Mouse (Mus musculus) gastrocnemius, adult 2 months (tissue): ENCODE results near the gene Pld3. TPM values are rescaled to one million over a fixed set of nuclear protein-coding genes. Genes with fewer than 3 reads are reported as not detected.

Experiments
- DNase-seq: peaks from one replicate; pipeline ENCODE4 v3.0.0; 2022
- H3K27ac ChIP-seq: fragments of 200-600 bp; 2 replicates; pipeline ENCODE4 v1.8.1; 2022; ENCODE audit warnings: mild to moderate bottlenecking
- H3K4me3 ChIP-seq: fragments of 200-600 bp; 2 replicates; pipeline ENCODE4 v1.8.1; 2022; ENCODE audit warnings: mild to moderate bottlenecking, moderate library complexity
- CTCF ChIP-seq: fragments of 200-600 bp; IDR thresholded peaks from 2 replicates; pipeline ENCODE4 v1.8.1; 2022; ENCODE audit warnings: antibody characterized with exemption, mild to moderate bottlenecking, moderate library complexity
- intact Hi-C: fragments of 180-260 bp; cut with DNase I; formaldehyde crosslinking; loops from one replicate; pipeline ENCODE4 v1.15.1; 2025
- long read RNA-seq, 2 experiments: library from polyadenylated mRNA; stranded (forward); transcript quantifications; one replicate each; pipeline ENCODE4 v2.0.0; 2021
- total RNA-seq, 2 experiments: library from RNA; stranded (reverse); gene quantifications; 2 replicates each; pipeline ENCODE4 v1.2.3; 2021

Pld3 gene
- 10 to 100 TPM; 14.5 to 17.2 TPM for total RNA-seq
- long read RNA-seq, experiment 1, transcript Pld3-201 (14 exons, 2,282 nt), result major isoform, 14 of 22 reads
- long read RNA-seq, experiment 1, partial matches to known transcripts, result 4 of 22 reads
- long read RNA-seq, experiment 1, other reads (novel, unspliced or antisense), result 3 of 22 reads
- long read RNA-seq, experiment 2, transcript Pld3-201 (14 exons, 2,282 nt), result major isoform, 11 of 24 reads
- long read RNA-seq, experiment 2, partial matches to known transcripts, result 10 of 24 reads
- long read RNA-seq, experiment 2, other reads (novel, unspliced or antisense), result 3 of 24 reads

DNA sequence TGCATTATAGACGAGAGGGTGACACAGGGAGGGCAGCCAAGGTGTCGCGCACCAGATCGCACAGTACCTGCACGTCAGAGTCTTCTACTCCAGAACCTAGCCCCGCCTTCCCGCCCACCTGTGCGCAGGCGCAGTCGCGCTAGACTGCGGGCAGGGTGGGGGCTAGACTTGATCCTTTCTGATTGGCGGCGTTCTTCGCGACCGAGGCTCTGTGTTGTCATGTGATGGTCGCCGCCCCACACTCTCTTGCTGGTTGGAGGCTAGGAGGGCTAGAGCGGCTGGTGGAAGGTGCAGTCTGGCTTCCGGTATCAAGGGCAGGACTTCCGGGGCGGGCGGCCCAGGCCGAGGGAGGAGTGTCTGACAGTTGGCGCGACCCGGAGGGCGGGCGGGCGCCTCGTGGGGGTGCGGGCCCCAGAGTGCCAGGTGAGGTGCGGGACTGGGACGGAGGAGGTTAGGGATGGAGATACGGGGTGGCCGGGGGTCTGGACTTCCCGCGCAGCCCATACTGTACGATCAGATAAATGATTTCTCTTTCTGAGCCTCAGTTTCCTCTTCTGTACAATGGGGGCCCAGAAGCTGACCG is at the start of gene Pld3, which contains the start of gene 2310022A10Rik:
Gene Pld3, minus strand, starts transcription at position 288 of the 583 bp plus-strand sequence.
Gene 2310022A10Rik, plus strand, starts transcription at position 303 of the 583 bp plus-strand sequence.
- no peak for TF ChIP-seq CTCF

DNA sequence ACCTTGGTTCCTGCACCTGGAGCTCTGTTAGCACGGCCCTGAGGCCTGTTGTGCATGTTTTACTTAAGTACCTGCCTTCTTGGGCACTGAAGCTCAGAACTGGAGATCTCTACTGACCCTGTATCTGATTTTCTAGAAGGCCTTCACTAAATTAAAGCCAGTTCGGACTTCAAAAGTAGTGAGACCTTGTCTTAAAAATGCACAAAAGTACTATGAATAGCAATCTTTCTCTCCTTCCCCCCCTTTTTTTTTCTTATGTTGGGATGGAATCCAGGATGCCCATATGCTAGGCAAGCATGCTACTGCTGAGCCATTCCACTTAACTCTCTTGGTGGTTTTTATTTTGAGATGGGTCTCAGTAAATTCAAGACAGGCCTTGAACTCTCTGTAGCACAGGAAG is 49.1 kb upstream of the Pld3 start:
- no peak for TF ChIP-seq CTCF
- no peak overlapping the region for H3K4me3 ChIP-seq
- intact Hi-C loops, result loop anchor here (5.0 kb wide), 1 partner anchor 40 kb away; no protein-coding TSS in a partner anchor
- no peak for DNase-seq
- H3K27ac ChIP-seq, result peak overlapping the region; percentile 100

More for the DNA sequence above, at the start of gene Pld3, which contains the start of gene 2310022A10Rik:
- H3K27ac ChIP-seq, result peak within 1 kb of the TSS; percentile 87
- H3K4me3 ChIP-seq, result peak within 1 kb of the TSS; percentile 90
- DNase-seq, result peak; percentile 98
- intact Hi-C loops, result no loop called here

DNA sequence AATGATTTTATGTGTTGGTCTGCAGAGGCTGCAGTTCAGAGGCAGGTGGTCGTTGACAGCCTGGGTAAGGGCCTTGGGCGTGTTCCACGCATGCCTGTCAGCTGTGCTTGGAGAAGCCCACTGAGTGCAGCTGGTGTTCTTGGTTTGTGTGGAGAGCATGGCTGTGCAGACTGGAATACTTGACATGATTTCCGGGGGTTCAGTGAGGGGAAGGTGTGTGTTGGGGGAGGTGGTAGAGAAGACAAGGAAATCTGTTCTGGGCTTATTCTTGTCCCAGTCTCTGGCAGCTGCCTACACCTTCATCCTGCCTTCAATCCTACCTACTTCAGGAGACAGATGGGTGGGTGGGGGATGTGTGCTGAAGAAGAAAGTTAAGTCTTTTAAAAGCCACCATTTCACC is 48.6 kb upstream of the Pld3 start:
- no peak for TF ChIP-seq CTCF
- DNase-seq, result no peak
- intact Hi-C loops, result loop anchor here (5.0 kb wide), 1 partner anchor 39 kb away; no protein-coding TSS in a partner anchor
- Histone ChIP-seq H3K4me3 (no peak overlapping the region), H3K27ac (peak overlapping the region; percentile 100)

DNA sequence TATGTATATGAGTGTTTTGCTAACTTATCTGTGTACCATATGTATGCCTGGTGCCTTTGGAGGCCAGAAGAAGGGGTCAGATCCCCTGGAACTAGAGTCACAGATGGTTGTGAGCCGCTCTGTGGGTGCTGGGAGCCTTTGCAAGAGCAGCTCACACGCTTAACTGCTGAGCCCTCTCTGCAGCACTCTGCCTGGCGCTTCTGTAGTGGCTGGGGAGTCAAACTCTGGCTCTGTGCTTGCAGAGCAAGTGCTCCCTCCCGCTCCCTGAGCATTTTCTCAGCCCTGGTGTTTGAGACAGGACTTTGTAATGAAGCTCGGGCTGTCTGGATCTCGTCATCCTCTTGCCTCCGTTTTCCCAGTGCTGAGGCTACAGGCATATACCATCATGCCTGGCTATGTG is 45.0 kb upstream of the Pld3 start:
- peak overlapping the region; percentile 100 for H3K27ac ChIP-seq

DNA sequence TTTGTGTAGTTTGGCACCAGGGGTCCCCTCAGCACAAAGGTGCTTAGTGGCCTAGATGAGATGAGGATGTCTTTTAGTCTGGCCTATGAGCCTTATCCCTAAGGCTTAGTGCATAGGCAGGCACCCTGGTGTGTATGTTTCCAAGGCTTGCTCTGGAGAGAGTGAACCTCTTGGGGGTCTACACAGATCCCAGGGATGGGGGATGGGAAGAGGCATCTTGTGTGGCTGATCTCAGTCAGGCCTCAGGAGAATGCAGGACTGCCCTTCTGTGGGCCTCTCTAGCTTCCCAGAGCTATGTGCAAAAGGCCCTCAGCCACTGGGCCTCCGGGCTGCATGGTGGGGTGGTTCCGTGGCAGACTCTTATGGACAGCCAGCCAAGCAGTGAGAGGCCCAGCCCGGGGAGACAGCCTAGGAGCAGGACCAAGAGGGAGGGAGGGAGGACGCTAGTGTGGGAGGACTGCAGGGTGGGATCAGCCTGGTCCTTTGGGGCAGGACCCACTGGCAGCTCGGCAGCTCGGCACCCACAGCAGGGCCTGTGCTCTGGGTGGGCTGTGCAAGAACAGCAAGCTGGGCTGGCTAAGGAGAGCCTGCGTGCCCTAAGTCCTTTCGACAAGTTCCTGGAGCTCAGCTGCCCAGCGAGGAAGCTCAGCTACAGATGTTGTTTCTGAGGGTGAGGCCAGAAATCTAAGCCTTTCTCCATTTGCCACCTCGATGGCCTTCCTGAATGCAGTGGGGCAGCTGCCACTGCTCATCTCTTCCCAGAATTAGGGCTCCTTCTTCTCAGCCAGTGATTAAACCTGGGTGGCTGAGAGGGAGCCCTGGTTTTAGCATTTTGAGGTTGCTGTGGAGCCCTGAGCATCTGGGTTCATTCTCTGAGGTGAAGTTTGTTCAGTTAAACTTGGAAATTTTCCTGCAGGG is 43.8 kb upstream of the Pld3 start:
- intact Hi-C loops, result no loop called here
- peak overlapping the region; percentile 100 for H3K27ac ChIP-seq
- TF ChIP-seq CTCF, result no peak
- DNase-seq, result peak; percentile 74
- H3K4me3 ChIP-seq, result peak overlapping the region; percentile 53

More for the DNA sequence above, 45.0 kb upstream of the Pld3 start:
- peak overlapping the region; percentile 53 for H3K4me3 ChIP-seq
- no peak for DNase-seq
- no peak for TF ChIP-seq CTCF
- intact Hi-C loops, result no loop called here

DNA sequence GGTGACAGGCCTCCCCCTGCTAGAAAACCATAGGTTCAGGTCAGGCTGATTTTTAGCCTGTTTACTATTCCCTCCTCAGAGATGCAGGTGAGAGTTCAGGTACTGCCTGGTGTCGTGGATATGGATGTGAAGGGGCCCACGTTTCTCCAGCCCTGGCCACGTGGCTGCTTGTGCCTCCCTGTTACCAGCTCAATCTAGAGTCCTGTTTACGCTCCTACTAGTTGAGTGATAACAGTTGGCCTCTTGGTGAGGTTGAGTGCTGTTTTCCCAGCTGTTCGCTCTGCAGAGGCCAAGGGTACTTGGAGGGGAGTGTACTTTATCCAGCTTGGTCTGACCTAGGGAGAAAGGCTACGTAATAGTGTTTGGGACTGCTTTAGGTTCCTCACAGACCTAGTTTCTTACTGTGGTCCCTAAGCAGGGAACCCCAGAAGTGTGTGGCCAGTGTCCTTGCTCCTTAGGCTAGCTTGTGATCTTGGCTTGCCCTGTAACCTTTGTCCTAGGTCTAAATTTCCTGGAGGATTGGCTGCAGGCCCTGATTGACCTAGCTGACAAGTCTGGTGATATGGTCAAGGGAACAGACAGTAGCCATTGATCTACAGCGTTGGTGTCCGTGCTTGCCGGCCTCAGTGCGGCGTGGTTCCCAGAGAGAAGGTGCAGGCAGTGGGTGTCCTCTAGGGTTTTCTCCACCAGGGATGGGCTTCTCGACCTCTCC is 40.1 kb upstream of the Pld3 start:
- intact Hi-C loops, result loop anchor here (1.0 kb wide), 1 partner anchor 11 kb away; no protein-coding TSS in a partner anchor
- peak overlapping the region; percentile 100 for H3K27ac ChIP-seq
- no peak for TF ChIP-seq CTCF
- H3K4me3 ChIP-seq, result peak overlapping the region; percentile 79
- DNase-seq, result peak; percentile 28

DNA sequence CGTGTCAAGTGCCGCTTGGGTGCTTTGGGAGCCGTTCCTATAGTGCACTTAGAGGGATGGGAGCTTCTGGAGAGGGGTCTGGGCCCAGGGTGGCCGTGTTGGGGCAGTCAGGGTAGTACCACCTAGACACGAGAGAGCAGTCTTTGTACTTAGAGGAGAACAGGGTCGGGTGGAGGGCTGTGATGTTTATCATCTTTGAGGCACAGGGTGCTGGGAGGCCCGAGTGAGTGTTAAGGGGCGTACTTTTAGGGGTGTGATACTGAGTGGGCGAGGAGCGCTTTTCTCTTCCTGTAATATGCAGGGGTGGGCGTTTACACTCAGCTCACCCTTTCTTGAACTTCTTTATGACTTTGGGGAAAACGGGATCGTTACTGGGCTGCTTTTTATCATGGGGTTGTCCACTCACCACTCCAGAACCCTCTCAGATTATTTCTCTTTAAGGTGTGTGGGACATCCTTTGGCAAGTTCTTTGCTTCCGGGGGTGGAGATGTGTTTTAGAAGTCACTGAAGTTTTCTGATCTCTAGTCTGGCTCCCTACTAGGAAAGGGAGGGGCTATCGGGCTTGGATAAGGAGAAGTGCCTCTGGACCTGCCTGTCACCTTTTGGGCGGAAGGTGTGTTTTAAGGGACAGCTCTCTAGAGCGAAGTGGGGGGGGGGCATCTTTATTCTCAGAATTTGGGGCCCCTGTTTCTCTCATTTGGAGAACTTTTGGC is 39.4 kb upstream of the Pld3 start:
- intact Hi-C loops, result loop anchor here (1.0 kb wide), 1 partner anchor 12 kb away; no protein-coding TSS in a partner anchor
- H3K27ac ChIP-seq, result peak overlapping the region; percentile 100
- no peak for TF ChIP-seq CTCF

DNA sequence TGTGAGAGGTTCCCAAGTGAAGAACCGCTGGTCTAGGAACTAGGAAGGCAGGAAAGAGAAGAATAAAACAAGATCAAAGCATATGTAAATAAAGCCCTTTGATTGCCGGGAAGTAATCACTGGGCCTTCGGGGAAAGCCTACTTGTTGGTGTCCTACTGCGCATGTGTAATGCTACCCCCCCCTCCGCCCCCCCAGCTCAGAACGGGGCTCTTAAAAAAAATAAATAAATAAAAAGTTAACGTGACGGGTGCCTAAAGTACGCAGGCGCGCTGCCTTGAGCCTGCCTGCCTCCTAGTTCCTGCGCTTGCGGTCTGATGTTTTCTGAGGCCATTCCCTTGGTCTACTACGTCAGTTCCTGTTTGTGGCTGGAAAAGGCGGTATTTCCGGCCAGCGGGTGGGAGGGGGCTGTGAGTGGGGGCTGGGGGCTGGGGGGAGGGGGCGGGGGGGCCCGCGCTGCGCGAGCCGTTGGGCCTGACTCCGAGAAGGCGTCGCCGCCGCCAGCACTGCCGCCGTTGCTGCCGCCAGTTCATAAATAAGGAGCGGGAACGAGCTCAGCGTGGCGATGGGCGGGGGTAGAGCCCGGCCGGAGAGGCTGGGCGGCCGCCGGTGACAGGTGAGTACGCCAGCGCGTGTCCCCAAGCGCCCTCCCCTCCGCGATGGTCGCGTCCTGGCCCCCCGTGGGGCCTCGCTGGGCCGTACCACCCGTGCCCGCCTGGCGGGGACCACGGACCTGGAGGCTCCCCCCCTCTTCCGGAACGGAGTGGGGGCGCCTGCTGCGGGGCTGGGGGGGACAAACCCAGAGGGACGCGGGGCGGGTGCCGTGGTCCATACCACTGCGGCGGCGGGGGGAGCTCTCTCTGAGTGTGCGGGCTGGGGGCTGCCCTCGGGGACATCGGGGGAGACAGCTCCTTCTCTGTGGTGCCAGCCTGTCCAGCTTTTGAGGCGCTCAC is 38.5 kb upstream of the Pld3 start, which contains the start of gene Akt2:
Gene Akt2, plus strand, starts transcription at position 287 of the 951 bp plus-strand sequence.
- peak within 1 kb of the TSS; percentile 79 for H3K4me3 ChIP-seq
- peak within 1 kb of the TSS; percentile 100 for H3K27ac ChIP-seq
- intact Hi-C loops, result loop anchor here (1.0 kb wide), 1 partner anchor 13 kb away; no protein-coding TSS in a partner anchor
- DNase-seq, result peak; percentile 94
- no peak for TF ChIP-seq CTCF

More for the DNA sequence above, 39.4 kb upstream of the Pld3 start:
- DNase-seq, result peak; percentile 34
- peak overlapping the region; percentile 79 for H3K4me3 ChIP-seq

DNA sequence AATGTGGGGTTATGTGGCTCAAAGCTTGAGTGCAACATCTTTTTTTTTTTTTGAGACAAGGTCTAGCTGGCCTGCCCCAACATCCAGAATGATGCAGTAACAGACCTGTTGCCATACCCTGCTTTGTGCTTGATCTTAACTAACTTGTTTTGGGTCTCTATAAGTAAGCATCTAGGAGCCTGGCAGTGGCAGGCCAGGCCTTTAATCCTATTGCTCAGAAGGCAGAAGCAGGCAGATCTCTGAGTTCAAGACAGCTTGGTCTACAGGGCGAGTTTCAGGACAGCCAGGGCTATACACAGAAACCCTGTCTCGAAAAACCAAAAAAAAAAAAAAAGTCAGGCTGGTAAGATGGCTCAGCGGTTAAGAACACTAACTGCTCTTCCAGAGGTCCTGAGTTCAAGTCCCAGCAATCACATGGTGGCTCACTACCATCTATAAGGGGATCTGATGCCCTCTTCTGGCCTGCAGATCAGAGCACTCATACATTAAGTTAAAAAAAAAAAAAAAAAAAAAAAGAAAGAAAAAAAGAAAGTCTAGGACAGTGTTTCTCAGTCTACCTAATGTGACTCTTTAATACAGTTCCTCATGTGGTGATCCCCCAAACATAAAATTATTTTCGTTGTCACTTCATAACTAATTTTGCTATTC is 37.7 kb upstream of the Pld3 start:
- peak overlapping the region; percentile 100 for H3K27ac ChIP-seq
- TF ChIP-seq CTCF, result peak; percentile 31; the same call in 1 of the 2 replicates
- peak overlapping the region; percentile 79 for H3K4me3 ChIP-seq
- intact Hi-C loops, result no loop called here
- no peak for DNase-seq
